Mouse (Mus musculus) lung, adult 18-20 months (tissue): ENCODE results near the gene Tmem198.

Experiments
- DNase-seq, 2 experiments: peaks; one replicate each; pipeline ENCODE4 v3.0.0; 2022; ENCODE audit warnings: mixed read lengths in 2 of 2

Gene Tmem198

DNA sequence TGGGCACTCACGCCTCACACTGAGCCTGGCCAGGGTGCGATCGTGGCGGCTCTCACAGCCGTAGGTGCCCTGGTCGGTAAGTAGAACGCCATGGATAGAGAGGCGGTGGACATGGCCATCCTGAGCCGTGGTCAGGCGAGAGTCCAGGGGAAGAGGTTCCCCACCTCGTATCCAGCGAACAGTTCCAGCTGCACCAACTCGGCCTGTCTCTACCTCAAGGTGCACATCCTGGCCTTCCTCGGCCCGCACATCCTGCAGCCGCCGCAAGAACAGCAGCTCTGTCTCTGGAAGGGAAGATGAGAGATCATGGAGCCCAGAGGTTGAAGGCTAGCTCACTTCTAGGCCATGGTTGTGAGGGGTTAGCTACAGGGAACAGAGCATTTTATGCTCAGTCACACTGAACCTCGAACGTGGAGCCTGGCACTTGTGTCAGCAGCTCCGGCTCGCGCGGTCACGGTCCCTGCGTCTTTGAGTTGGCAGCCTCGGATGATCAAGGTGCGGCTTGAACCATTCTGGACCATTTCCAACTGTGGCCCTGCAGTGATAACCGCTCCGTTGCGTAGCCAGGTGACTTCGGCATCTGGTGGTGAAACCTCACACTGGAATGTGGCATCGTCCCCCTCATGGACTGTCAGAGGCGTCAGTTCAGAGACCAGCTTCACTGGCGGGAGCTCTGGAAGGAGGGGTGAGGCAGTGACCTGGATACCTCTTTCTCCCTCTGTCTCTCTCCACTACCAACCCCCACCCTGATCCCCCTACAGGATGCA is 11.6 kb downstream of the Tmem198 start:
- DNase-seq: no peak

DNA sequence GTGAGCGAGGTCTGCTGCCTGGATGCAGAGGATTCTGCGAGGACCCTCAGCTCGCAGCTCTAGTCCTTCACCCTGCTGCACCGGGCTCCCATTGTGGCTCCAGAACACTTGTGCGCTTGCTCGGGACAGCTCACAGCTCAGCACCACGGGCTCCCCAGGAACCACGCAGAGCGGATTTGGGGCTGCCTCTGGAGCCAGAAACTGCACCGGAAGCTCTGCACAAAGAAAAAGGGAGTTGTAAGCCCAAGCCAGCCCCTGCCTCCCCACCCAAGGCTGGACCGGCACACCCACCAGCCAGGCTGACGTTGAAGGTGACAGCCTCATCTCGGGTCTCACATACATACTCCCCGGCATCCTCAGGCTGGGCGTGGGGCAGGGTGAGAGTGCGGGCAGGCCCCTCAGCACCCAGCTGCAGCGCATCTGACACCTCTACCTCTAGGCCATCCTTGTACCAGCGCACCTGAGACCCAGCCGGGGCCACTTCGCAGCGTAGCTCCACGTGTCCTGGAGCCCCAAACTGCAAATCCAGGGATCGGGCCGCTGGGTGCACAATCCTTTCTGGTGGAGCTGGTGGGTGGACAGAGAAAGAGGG is 13.3 kb downstream of the Tmem198 start:
- no peak for DNase-seq

DNA sequence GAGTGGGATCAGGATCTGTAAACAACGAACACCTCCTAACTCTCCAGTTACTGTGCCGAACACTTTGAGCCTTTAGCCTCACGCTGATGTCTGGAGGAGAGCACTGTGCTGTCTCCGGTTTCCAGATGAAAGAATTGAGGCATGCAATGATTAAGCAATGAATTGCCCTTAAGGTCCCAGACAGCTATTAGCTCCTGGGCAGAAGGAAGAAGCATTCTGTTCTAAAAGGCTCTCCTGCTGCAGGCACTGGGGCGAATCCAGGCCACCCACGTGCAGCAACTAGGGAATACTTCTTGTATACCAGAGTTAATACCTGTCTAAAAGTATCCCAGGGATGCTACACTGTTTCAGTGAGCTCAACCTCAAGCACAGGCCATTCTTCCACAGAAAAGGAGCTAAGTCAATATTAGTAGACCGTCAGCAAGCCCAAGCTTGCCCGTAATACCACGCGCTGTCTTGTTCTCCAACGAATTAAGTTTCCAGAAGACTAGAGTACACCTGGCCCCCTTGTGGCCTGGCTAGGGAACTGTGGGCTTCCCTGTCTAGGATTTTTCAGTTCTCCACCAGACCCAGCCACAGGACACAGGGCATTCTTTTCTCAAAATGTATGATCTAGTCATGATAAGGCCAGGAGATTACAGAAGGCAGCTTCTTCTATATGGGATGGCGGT is 15.7 kb downstream of the Tmem198 start:
- peak in 1 of 2 experiments; percentile 40 for DNase-seq

DNA sequence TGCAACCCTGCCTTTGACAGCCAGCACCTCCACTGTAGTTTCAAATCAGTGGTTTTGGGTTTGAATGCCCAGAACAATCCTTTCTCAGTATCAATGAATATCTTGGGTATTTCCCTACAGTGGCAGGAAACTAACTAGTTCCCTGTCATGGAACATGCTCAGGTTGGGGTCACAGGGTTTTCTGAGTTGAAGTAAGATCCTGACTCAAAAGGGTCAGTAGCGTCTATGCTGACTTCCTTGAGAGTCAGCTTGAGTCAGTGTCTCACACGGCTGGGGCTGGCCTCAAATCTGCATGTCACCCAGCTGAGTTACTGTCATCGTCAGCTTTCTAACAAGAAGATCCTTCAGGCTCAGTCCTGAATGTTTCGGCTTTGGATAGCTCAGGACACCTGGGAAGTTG is 19.6 kb downstream of the Tmem198 start:
- no peak for DNase-seq

DNA sequence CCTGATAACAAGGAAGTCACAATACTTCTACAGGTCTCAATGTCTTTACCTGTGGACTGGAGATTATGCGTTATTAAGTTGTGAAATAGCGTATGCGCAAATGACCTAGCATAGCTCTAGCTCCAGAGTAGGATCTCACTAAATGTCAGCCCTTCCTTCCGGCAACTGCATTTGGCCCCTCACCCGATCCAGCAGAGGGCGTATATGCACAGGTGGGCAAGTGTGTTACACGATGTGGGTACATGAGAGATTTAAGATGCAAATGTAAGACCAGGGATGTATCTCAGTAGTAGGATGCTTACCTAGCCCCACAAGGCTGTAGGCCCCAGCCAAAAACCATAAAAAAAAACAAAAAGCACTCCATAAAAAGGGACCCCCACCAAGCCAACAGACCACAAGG is 20.1 kb downstream of the Tmem198 start:
- no peak for DNase-seq

DNA sequence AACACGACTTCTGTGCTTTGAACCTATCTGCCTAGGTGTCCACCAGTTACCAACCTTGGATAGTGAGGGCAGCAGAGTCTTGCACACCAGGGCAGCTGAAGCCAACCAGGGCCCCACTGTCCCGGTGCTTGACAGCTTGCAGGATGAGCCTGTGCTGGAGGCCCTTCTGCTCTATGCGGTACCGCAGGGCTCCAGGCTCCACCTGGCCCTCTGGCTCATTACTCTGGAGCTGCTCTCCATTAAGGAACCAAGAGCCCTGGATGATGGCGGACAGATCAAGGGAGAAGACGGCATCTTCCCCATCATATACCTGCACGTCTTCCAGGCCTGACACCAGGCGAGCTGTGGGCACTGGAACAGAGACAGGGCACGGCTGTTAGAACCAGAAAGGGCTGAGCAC is 22.6 kb downstream of the Tmem198 start:
- no peak for DNase-seq

DNA sequence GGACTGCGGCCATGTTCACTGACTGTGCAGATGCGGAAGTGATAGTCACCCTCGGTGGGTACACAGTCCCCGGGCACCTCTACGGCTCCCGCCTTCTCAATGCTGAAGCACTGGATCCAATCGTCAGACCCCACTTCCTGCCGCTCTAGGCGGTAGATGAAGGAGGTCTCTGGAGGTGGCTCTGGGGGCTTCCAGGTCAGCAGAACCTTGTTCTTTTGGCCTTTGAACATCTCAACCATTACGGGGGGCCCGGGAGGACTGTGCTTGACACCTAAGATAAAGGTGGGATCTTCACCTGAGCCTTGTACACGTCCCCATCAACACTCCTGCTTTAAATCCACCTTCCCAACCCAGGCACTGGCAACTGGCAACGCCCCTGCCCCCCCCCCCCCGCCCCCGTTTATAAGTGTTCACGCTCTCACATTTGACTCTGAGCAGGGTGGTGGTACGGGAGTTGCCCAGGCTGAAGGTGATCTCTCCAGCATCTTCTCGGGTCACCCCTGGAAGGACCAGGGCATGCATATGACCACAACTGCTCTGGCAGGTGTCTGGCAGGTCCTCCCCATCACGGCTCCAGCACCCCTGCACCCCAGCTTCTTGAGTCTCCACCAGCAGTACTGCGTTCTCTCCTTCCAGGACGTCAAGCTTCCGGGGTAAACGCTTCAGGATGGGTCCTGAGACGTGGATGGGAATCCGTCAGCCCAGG is 23.8 kb downstream of the Tmem198 start:
- DNase-seq: no peak

DNA sequence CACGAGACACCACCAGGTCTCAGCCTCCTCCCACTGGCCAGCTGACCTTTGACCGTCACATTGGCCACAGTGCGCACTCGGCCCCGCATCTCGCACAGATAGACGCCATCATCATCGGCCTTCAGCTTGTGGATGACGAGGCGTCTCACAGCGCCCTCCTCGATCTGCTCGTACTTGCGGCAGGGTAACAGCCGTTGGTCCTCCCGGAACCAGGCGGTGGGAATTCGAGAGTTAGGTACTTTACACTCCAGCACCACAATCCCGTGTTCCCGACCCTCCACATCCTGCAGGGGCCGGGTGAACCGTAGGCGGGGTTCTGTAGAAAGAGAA is 24.3 kb downstream of the Tmem198 start:
- DNase-seq: no peak

DNA sequence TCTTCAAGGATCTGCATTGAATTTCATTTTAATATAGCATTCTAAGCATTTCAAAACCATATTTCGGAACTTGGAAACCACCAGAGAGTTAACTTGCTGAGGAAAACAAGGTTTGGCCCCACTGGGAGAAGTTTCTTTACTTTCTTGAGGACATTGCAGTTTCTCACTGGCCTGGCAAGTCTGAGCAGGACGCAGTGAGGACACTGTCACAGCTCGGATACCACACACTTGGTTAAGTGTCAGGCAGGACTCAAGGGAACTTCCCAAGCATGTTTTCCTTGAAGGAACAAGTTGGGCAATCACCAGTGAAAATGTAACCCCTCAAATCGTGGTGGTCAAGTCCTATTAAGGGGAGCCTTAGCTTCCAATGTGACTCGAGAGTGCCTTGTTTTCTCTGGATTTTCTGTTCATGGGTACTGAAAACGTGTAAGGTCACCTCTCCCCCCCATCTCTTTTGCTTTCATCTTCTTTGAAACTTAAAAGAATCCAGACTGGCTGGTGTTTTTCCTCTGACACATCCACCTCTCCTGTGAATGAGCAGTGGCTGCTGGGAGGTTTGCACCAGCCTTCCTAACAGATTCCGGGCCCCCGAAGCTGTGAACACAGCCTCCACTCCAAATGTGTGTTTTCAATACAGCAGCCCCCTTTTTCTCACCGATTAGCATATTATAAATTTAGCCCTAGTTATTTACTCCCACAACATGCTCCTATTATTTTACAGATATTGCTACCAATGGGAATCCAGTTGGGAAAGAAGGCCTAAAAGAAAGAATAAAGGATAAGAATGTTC is 25.1 kb downstream of the Tmem198 start:
- no peak for DNase-seq

DNA sequence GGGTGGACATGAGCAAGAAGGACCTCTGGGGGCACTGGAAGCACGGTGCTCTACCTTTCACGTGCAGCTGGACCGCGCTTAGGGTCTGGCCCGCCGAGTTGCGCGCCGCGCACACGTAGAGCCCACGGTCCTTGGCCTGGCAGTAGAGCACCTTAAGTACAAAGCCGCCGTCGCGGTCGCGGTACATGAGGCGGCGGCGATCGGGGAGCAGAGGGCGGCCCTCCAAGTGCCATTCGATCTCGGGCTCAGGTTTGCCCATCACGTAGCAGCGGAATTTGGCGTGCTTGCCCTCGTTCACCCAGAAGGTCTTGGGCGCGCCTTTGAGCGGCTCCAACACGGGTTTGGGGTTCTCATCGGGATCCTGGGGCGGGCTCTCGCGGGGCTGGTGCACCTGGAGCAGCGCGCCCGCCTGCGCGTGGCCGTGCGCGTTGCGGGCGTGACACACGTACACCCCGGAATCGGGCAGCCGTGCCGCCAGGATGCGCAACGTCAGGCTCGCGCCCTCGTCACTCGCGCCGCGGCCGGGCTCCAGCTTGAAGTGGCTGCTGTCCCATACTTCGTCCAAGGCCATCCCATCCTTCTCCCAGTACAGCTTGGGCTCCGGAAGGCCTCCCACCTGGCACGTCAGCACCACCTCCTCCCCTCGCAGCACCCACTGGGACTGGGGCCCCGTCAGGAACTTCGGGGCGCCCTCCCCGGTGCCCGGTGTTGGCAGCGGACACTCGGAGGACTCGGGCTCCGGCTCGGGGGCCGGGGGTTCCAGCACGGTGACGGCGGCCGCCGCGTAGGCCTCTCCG is 26.0 kb downstream of the Tmem198 start:
- peak; percentile 35 to 54 for DNase-seq

DNA sequence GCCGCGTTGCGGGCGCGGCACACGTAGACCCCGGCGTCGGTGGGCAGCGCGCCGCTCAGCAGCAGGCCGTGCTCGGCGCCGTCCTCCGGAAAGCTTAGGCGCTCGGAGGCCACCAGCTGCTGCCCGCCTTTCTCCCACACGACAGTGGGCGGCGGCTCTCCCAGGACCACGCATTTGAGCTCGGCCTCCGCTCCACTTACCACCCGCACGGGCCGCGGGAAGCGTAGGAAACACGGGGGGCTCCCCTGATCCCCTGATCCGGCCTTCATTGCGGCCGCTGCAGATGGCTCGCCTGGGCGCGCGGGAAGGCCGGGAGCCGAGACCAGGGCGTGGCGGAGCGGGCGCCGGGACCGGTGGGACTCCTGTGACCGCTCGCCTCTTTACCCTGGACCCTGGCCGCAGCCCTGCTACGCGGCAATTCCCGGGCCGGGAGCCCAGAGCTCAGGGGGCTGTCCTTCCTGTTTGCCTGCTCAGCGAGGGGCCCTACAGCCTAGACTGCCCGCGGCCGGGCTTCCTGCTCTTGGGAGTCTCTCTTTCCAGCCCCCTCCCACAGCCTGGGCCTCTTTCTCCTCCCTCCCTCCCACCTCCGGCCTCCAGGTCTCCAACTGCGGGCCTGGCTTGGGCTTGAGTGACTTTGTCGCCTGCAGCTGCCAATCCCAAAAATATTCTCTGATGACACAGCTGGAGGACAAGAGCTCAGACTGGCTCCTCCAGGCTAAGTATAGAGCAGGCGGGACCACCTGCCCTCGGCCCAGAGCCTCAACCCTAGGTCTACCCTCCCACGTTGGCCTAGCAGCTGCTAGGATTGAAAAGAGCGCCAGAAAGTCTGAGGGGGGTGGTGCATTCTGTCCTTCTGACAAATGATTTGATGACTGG is 26.9 kb downstream of the Tmem198 start, which contains the start of gene Obsl1:
Gene Obsl1 (minus strand): TSS at position 497 of the 876 bp plus-strand sequence.
- peak in 1 of 2 experiments; percentile 41 for DNase-seq

DNA sequence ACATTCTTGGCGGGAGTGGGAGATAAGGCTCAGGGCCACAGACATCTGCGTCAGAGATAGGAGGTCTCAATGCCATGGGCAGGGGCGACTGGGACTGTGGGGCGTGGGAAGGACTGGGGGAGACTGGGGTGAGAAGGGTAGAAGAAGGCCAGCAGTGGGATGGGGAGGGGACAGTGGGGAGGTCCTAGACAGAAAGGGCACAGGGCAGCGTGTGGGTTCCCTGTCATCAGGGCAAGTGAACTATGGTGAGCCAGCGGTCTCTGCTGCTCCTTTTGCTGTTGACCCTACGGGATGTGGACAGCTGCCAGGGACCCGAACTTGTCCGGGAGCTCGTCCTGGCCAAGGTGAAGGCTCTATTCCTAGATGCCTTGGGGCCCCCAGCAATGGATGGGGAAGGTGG is 27.7 kb downstream of the Tmem198 start, which contains the start of gene Inha:
Gene Inha (plus strand): TSS at position 72 of the 400 bp plus-strand sequence.
- DNase-seq: no peak

DNA sequence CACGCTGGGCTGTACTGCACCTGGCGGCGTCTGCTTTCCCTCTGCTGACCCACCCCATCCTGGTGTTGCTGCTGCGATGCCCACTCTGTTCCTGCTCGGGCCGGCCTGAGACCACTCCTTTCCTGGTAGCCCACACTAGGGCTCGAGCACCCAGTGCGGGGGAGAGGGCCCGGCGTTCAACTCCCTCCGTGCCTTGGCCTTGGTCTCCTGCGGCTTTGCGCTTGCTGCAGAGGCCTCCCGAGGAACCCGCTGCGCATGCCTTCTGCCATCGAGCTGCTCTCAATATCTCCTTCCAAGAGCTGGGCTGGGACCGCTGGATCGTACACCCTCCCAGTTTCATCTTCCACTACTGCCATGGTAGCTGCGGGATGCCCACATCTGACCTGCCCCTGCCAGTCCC is 30.3 kb downstream of the Tmem198 start:
- no peak for DNase-seq

DNA sequence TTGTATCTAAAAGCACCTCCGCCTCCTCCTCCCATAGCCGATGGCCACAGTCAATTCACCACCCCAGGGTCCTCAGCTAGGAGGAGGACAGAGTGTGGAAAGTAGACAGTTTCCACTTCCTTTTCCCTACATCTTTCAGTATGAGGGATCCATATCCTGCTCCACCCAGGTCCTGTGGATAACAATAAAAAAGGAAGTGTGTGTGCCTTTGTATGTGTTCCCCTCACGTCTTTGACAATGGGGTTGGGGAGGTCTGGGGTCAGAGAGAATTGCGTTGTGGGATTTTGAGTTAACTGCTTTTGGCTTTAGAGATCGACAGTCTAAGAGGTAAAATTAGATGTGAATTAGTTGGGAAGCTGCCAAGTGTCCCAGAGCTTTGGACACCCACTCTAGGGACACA is 30.8 kb downstream of the Tmem198 start:
- no peak for DNase-seq

DNA sequence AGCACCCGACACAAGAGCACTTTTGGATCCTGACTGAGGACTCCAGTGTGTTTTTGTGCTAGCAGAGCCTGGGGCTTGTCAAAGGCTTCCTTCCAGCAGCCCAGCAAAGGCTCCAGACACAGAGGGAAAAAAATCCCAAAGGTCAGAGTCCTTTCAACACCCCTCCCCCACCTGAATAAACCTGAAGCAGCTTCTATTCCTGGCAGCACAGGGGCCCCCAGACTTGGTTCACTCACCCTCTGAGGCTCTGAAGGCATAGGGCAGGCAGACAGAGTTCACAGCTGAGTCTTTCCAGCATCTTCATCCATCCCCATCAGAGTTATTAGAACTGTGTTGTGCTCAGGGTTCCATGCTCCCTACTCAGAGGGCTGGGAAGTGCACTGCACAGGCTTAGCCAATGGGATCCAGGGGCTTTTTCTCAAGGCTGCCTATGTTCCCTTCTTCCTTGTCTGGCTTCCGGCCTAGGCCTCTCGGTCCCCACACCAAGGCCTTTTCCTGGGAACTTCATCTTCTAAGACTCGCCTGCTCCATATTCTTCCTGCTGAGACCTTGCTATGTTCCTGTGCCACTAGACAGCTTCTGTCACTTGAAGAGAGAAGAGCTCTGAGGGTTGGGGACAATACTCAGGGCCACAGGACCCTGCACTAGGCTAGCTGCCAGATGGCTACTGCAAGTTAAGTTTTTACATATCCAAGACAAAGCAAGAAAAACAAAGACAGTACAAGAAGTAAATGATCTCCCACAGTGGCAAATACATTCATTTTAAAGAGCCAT is 32.3 kb downstream of the Tmem198 start:
- DNase-seq: no peak

DNA sequence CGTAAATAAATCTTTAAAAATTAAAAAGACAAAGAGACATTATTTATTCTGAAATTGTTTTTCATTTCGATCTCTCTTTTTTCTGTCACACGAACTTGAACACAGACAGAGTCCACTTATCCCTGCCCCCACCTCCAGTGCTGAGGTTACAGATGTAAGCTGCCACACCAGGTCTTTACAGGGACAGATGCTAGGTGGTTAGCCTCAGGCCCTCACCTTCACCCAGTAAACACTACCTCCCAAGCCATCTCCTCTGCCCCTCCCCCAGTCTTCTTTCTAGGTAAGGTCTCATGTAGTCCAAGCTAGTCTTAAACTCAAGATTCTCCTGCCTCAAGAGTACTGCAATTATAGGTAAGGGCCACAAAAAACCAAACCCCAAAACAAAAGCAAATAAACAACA is 33.2 kb downstream of the Tmem198 start:
- DNase-seq: no peak

DNA sequence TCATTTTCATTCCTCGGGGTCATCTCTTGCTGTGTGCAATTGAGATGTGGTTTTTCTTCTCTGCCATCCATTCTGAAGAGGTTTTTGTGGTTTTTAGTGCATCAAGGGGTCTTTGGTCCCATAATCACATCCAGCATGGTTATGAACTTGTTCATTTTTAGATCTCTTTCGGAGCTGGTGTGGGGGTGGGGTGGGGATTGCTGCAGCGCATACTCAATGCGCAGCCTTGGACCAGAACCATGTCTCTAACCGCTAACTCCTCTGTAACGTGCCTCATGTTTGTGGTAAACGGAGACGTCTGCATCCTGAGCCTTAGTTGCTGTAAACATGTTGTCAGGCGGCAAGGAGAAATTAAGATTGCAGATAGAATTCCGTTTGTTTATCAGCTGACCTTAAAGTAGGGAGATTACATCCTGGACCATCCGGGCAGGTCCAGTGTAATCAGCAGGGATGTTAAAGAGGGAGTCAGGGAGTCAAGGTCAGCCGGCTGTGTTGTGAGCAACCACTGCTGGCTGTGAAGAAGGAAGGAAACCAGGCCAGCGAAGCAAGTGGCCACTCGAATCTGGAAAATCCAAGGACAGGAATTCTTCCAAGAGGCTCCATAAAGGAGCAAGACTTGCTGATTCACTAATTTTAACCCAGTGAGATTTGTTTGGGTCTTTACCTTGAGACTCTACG is 37.5 kb downstream of the Tmem198 start:
- no peak for DNase-seq

DNA sequence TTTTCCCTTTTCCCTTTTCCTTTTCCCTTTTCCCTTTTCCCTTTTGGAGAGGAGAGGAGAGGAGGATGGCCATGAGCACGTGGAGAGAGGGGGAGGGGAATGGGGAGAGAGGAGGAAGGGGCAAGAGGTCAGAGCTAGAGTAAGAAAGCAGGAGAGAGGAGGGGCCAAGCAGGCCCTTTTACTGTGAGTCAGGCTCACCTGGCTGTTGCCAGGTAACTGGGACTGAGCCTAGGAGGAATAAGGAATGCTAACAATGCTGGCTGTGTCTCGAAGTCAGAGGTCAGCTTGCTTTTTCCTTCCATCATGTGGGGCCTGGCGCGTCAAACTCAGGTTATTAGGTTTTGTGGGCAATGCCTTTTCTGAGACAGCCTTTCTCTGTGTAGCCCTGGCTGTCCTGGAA is 38.7 kb downstream of the Tmem198 start:
- DNase-seq: no peak

DNA sequence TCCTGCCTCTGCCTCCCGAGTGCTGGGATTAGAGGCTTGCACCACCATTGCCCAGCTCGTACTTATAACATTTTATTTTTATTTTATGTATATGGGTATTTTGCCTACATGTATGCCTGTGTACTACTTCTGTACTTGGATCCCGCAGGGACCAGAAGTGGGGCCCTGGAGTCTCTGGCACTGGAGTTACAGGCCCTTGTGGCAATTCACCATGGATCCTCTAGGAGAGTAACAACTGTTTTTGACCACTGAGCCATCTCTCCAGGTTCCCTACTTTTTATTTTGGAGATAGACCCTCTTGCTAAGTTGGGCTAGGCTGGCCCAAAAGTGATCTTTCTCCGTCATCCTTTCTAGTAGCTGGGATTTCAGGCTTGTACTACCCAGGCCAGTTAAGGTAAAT is 39.1 kb downstream of the Tmem198 start:
- DNase-seq: no peak
